Mouse (Mus musculus): ENCODE results near the gene Fam189a2. TPM values are rescaled to one million over a fixed set of nuclear protein-coding genes. Genes with fewer than 3 reads are reported as not detected.

The Fam189a2 gene
- total RNA-seq, 2 experiments from 2014 or later, result not detected

DNA sequence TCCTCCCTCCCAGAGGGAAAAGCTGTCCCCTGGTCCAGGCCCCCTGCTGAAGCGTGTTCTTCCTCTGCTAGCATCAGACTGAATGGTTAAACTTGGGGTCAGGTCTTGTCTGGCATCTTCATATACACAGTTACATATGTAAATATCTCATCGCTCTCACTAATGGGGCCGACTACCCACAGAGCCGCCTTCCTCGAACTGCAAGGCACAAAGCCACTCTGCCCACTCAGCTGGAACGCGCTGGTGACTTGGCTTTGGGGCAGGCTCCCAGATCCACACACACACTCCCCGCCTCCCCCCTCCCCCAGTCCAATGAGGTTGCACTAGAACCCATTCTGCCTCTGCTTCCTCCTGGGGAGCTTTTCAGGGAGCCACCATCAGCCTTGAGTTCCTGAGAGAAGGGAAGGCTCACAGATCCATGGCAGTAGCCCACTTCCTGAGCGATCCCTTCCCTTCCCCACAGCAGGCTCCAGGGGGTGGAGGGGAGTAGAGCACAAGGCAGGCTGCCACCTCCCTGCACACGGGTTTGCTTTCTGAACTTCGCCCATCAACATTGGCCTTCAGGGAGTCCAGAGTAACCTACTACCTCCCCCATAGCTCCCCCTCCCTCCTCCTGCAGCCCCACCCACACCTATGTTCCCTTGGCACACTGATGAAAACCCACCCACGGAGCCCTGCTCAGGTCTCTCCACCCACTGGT lies 82.4 kb downstream of the Fam189a2 start:
- no peak for ATAC-seq (replicated peaks; ENCODE audit: low FRiP score, poor library complexity, severe bottlenecking)

DNA sequence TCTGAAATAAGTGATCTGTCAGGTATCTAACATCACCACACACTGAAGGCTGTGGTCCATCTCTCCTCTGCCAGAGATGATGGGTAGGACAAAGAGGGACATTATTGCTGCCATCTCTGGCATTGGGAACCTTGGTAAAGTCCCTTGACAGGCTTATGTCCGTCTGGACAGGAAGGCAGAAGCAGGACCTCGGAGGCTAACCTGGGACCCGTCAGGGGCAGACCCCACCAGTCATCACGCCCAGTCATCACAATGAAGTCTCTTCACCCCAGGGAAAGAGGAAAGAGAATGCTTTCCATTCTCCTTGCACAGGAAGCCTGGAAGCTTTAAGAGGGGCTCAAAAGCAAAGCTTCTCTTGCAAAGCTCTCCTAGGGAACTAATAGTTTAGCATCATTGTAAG lies 82.9 kb downstream of the Fam189a2 start:
- no peak for ATAC-seq (replicated peaks; ENCODE audit: low FRiP score, poor library complexity, severe bottlenecking)

DNA sequence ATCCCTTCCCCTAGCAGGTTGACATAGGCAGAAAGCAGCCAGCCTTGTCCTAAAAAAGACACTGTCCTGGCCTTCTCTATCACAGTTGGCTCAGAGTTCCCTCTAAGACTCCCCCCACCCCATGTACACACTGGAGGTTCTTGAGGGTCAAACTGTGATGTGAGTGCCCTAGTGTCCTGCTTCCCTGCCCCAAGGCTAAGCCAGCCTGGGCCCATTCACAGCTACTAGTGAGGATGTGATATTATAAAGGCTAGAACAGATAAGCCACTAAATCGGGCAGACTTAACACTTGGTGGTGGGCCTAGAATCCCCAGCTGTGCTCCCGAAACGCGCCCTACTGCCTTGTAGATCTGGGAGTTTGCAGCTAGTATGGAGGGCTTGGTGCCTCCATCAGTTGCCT lies 84.1 kb downstream of the Fam189a2 start:
- no peak for ATAC-seq (replicated peaks; ENCODE audit: low FRiP score, poor library complexity, severe bottlenecking)

DNA sequence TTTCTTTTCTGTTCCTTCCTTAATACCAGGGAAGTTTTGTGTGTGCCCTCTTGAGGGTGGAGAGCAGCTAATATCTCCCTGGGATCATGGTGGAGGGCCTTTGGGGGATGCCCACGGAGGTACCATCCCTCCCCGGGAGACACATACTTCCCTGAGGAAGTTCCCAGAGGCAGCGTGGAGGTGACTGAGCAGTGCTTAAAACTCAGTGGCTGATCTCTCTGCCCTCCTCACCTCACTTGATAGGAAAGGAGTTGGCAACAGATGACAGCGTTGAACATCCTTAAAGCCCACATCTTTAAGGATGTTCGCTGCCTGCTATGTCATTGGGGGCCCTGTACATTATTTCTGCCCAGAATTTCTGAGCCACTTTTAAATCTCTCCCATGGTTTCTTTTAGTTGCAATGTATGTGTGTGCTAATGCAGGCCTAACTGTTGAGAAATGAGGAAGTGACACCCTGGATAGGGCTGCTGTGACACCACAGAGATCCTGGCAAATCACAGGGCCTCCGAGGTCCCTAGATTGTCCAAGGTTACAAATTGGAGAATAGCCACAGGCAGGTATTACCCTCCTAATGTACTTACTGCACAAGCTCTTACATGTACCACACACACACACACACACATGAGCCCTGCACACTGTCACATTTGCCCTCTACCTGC lies 84.7 kb downstream of the Fam189a2 start:
- no peak for ATAC-seq (replicated peaks; ENCODE audit: low FRiP score, poor library complexity, severe bottlenecking)

DNA sequence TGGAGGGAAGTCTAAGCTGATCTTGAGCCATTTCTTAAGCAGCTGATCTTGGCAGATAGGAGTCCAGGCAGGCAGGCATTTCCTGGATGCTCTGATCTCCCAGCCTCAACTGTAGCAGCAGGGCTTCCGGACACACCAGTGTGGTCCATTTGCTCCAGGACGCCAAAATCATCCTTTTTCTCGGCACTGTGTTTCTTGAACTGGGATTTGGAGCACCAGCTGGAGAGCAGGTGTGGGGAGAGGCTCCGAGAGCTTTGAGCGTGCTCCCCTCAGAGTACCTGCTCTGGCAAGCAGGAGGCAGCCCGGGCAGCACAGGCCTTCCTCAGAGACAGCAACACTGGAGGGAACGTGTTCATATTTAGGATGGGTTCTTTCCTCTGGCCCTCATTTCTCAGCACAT lies 87.9 kb downstream of the Fam189a2 start:
- ATAC-seq (replicated peaks; ENCODE audit: low FRiP score, poor library complexity, severe bottlenecking), result no peak

DNA sequence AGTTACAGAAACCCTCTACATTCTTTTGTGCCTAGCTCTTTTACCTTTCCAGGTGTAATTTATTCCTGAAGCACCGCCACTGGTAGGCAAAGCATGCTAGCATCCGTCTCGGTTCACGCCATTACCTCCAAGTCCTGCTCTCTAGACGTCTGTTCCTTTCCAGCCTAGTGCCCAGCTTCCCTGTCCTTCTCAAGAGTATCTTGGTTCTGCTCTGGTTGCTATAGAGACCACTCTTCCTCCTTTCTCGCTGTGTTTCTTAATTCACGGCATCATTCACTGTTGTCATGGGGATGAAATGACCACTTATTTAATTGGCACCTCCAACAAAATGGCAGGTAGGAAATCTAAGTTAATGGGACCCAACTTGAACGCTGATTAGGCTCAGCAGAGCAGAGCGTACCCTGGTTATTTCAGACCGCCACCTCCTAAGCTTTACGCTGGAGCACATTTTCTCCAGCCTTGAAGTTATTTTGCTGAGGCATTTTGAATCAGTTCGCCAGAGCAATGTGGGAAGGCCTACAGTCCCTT lies 89.3 kb downstream of the Fam189a2 start:
- ATAC-seq (replicated peaks; ENCODE audit: low FRiP score, poor library complexity, severe bottlenecking), result no peak

DNA sequence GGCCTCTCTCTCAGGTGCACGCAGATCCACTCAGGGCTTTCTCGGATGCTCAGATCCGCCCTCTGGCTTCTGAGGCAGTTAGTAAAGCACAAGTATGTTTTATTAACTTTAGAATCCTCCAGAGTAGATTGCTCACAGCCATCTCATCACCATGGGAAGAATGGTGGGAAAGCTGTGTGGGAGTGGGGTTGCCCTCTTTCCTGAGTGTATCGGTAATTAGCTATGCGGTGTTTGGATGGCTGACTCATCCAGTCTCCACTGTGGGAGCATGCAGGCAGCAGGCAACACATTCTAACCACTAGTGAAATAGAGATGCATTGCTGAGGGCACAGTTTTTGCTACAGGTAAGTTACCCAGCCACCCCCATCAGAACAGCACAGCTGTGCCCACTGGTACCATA lies 100.0 kb downstream of the Fam189a2 start:
- no peak for ATAC-seq (replicated peaks; ENCODE audit: low FRiP score, poor library complexity, severe bottlenecking)

DNA sequence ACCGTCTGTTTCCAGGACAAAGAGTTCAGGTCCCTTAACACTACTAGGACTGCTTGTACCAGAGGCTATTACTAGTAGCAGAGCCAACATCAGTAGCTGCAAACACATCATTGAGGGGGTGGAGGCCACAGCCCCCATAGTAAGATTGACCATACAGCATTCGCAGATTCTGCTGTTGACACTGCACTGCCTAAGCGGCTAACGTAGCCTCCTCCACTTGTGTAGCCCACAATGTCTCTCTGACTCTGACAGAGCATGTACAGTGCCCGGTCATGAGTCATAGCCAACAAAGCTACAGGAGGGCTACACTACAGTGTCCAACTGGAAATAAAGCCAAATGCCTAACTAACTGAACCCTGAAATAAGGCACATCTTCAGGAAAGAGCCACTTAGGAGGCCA lies 105.3 kb downstream of the Fam189a2 start:
- no peak for ATAC-seq (replicated peaks; ENCODE audit: low FRiP score, poor library complexity, severe bottlenecking)

DNA sequence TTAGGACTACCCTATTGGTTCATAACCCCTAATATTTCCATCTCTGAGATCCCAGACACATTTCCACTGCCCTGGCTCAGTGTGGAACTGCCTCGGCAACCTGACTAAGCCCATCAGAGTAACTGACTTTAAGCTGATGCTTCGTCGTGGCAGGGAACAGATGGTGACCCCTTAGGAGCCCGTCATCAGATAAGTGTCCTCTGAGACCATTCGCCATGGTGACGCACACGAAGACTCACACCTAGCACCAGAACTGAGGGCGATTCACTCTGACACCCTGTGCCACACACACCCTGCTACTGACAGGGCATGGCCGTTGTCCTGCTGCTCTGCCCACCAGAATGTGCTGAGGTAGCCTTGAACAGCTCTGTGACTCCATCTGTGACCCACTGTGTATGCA lies 106.0 kb downstream of the Fam189a2 start:
- no peak for ATAC-seq (replicated peaks; ENCODE audit: low FRiP score, poor library complexity, severe bottlenecking)

DNA sequence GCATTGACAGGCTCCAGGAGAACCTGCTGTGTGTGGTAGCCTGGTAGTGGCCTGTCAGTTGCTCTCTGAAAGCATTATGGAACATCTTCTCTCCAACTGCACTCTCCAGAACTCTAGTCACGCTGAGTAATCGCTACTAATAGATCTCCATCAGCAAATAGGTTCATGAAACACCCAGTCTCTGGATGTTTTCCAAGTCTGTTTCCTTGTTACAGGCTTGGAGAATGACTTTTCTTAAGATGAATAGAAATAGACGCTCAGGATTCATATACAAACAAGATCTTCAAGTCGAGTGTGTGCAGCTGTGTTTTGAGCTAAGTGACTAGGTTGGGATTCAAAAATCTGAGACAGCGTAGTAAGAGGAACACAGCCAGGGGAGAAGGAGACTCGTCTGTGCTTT lies 106.8 kb downstream of the Fam189a2 start:
- ATAC-seq (replicated peaks; ENCODE audit: low FRiP score, poor library complexity, severe bottlenecking), result no peak

Other genes starting within 250 kb of the Fam189a2 start
- not detected in 2 replicates for gene Tjp2, start 194.0 kb upstream of the Fam189a2 start, total RNA-seq (2015; ENCODE audit: low replicate concordance)
- 1.3 and 3.7 TPM in 2 replicates for gene Tjp2, start 194.0 kb upstream of the Fam189a2 start, total RNA-seq (2017; ENCODE audit: low replicate concordance)
- gene Fxn, start 249.6 kb upstream of the Fam189a2 start, total RNA-seq (2015; ENCODE audit: low replicate concordance), result 26.4 and 31.7 TPM in 2 replicates
- gene Fxn, start 249.6 kb upstream of the Fam189a2 start, total RNA-seq (2017; ENCODE audit: low replicate concordance), result 20.0 and 25.9 TPM in 2 replicates